Mouse (Mus musculus): ENCODE results near the gene Sema4d. TPM values are rescaled to one million over a fixed set of nuclear protein-coding genes. Genes with fewer than 3 reads are reported as not detected.

The Sema4d gene
- polyA plus RNA-seq, 1 experiment from 2014 or later = 18.6 TPM

- Histone ChIP-seq H3K4me1 (replicated peaks; ENCODE audit: control insufficient read depth, insufficient read depth, low read length) (peaks cover 21% of the 10 kb centered on the region), H3K27me3 (replicated peaks; ENCODE audit: control insufficient read depth, insufficient read depth, low read length) (no peaks in the 10 kb centered on the region), H3K36me3 (ENCODE audit: control insufficient read depth, insufficient read depth, low read length) (no peaks in the 10 kb centered on the region), H3K27ac (ENCODE audit: low read depth, low read length) (peak overlapping the region; percentile 70), H3K4me2 (no peak overlapping the region), H3K9ac (ENCODE audit: low read depth, low read length) (0 out of 2 replicates have a peak overlapping the region, but pooled peaks have one; percentile 38), H3K4me3 (ENCODE audit: low read depth, low read length) (no peak overlapping the region), H3K9me3 (ENCODE audit: control insufficient read depth, low read length) (no peaks in the 10 kb centered on the region)
- ATAC-seq (replicated peaks; ENCODE audit: low FRiP score) (no peak), DNase-seq (ENCODE audit: low spot score) (no peak)
- 66% methylated on average over 6 of the region's 6 CpGs for WGBS
These were observed 15.7 kb downstream of the Sema4d start for GRCm38 (mm10) chr13:51777738-51778274.

- Histone ChIP-seq H3K27ac (ENCODE audit: low read depth, low read length) (peak overlapping the region; percentile 70), H3K4me2 (peak overlapping the region; percentile 44), H3K27me3 (replicated peaks; ENCODE audit: control insufficient read depth, insufficient read depth, low read length) (no peaks in the 10 kb centered on the region), H3K9ac (ENCODE audit: low read depth, low read length) (0 out of 2 replicates have a peak overlapping the region, but pooled peaks have one; percentile 38), H3K9me3 (ENCODE audit: control insufficient read depth, low read length) (no peaks in the 10 kb centered on the region), H3K4me1 (replicated peaks; ENCODE audit: control insufficient read depth, insufficient read depth, low read length) (peaks cover 21% of the 10 kb centered on the region), H3K4me3 (ENCODE audit: low read depth, low read length) (no peak overlapping the region), H3K36me3 (ENCODE audit: control insufficient read depth, insufficient read depth, low read length) (no peaks in the 10 kb centered on the region)
- DNase-seq (ENCODE audit: low spot score) = no peak
- WGBS = 48% methylated on average over 11 of the region's 11 CpGs
- peak; percentile 95 for ATAC-seq (replicated peaks; ENCODE audit: low FRiP score)
These were observed 16.4 kb downstream of the Sema4d start for GRCm38 (mm10) chr13:51777048-51777737.

GRCm38 (mm10) chr13:51776160-51776737 is 17.3 kb downstream of the Sema4d start:
- ATAC-seq (replicated peaks; ENCODE audit: low FRiP score) = no peak
- no peak overlapping the region for H3K9ac ChIP-seq (ENCODE audit: low read depth, low read length)
- no peaks in the 10 kb centered on the region for H3K9me3 ChIP-seq (ENCODE audit: control insufficient read depth, low read length)
- H3K4me1 ChIP-seq (replicated peaks; ENCODE audit: control insufficient read depth, insufficient read depth, low read length) = peaks cover 21% of the 10 kb centered on the region
- no peak for DNase-seq (ENCODE audit: low spot score)
- H3K36me3 ChIP-seq (ENCODE audit: control insufficient read depth, insufficient read depth, low read length) = no peaks in the 10 kb centered on the region
- H3K27ac ChIP-seq (ENCODE audit: low read depth, low read length) = no peak overlapping the region
- H3K4me2 ChIP-seq = no peak overlapping the region
- 75% methylated on average over 6 of the region's 6 CpGs for WGBS
- no peak overlapping the region for H3K4me3 ChIP-seq (ENCODE audit: low read depth, low read length)
- H3K27me3 ChIP-seq (replicated peaks; ENCODE audit: control insufficient read depth, insufficient read depth, low read length) = no peaks in the 10 kb centered on the region

- Histone ChIP-seq H3K4me1 (replicated peaks; ENCODE audit: control insufficient read depth, insufficient read depth, low read length) (peaks cover 12% of the 10 kb centered on the region), H3K9ac (ENCODE audit: low read depth, low read length) (no peak overlapping the region), H3K9me3 (ENCODE audit: control insufficient read depth, low read length) (no peaks in the 10 kb centered on the region), H3K4me2 (no peak overlapping the region), H3K36me3 (ENCODE audit: control insufficient read depth, insufficient read depth, low read length) (no peaks in the 10 kb centered on the region), H3K27me3 (replicated peaks; ENCODE audit: control insufficient read depth, insufficient read depth, low read length) (no peaks in the 10 kb centered on the region), H3K27ac (ENCODE audit: low read depth, low read length) (no peak overlapping the region), H3K4me3 (ENCODE audit: low read depth, low read length) (no peak overlapping the region)
- 86% methylated on average over 10 of the region's 10 CpGs for WGBS
- DNase-seq (ENCODE audit: low spot score) = no peak
- no peak for ATAC-seq (replicated peaks; ENCODE audit: low FRiP score)
These were observed 21.7 kb downstream of the Sema4d start for GRCm38 (mm10) chr13:51771802-51772206.

GRCm38 (mm10) chr13:51770647-51771427 is 22.7 kb downstream of the Sema4d start:
- H3K4me1 ChIP-seq (replicated peaks; ENCODE audit: control insufficient read depth, insufficient read depth, low read length) = peaks cover 6% of the 10 kb centered on the region; the same call in 1 of the 2 replicates
- H3K4me2 ChIP-seq = no peak overlapping the region
- ATAC-seq (replicated peaks; ENCODE audit: low FRiP score) (no peak), DNase-seq (ENCODE audit: low spot score) (no peak)
- H3K4me3 ChIP-seq (ENCODE audit: low read depth, low read length) = no peak overlapping the region
- no peaks in the 10 kb centered on the region for H3K36me3 ChIP-seq (ENCODE audit: control insufficient read depth, insufficient read depth, low read length)
- H3K27ac ChIP-seq (ENCODE audit: low read depth, low read length) = no peak overlapping the region
- no peaks in the 10 kb centered on the region for H3K27me3 ChIP-seq (replicated peaks; ENCODE audit: control insufficient read depth, insufficient read depth, low read length)
- no peaks in the 10 kb centered on the region for H3K9me3 ChIP-seq (ENCODE audit: control insufficient read depth, low read length)
- 91% methylated on average over 14 of the region's 14 CpGs for WGBS
- H3K9ac ChIP-seq (ENCODE audit: low read depth, low read length) = no peak overlapping the region

- DNase-seq (ENCODE audit: low spot score) (no peak), ATAC-seq (replicated peaks; ENCODE audit: low FRiP score) (no peak)
- Histone ChIP-seq H3K9ac (ENCODE audit: low read depth, low read length) (no peak overlapping the region), H3K27ac (ENCODE audit: low read depth, low read length) (no peak overlapping the region; the same call in 1 of the 2 replicates), H3K36me3 (ENCODE audit: control insufficient read depth, insufficient read depth, low read length) (no peaks in the 10 kb centered on the region), H3K4me2 (no peak overlapping the region), H3K27me3 (replicated peaks; ENCODE audit: control insufficient read depth, insufficient read depth, low read length) (no peaks in the 10 kb centered on the region), H3K4me3 (ENCODE audit: low read depth, low read length) (no peak overlapping the region), H3K4me1 (replicated peaks; ENCODE audit: control insufficient read depth, insufficient read depth, low read length) (peaks cover 12% of the 10 kb centered on the region), H3K9me3 (ENCODE audit: control insufficient read depth, low read length) (no peaks in the 10 kb centered on the region)
- 59% methylated on average over 14 of the region's 14 CpGs for WGBS
These were observed 25.4 kb downstream of the Sema4d start for GRCm38 (mm10) chr13:51767991-51768761.

- H3K27ac ChIP-seq (ENCODE audit: low read depth, low read length) = no peak overlapping the region
- H3K36me3 ChIP-seq (ENCODE audit: control insufficient read depth, insufficient read depth, low read length) = no peaks in the 10 kb centered on the region
- H3K9me3 ChIP-seq (ENCODE audit: control insufficient read depth, low read length) = no peaks in the 10 kb centered on the region
- DNase-seq (ENCODE audit: low spot score) (no peak), ATAC-seq (replicated peaks; ENCODE audit: low FRiP score) (no peak)
- no peak overlapping the region for H3K4me2 ChIP-seq
- H3K4me1 ChIP-seq (replicated peaks; ENCODE audit: control insufficient read depth, insufficient read depth, low read length) = peaks cover 15% of the 10 kb centered on the region
- H3K9ac ChIP-seq (ENCODE audit: low read depth, low read length) = no peak overlapping the region
- 52% methylated on average over 8 of the region's 8 CpGs for WGBS
- H3K4me3 ChIP-seq (ENCODE audit: low read depth, low read length) = no peak overlapping the region
- H3K27me3 ChIP-seq (replicated peaks; ENCODE audit: control insufficient read depth, insufficient read depth, low read length) = no peaks in the 10 kb centered on the region
These were observed 26.0 kb downstream of the Sema4d start for GRCm38 (mm10) chr13:51767513-51767912.

- no peak overlapping the region for H3K4me2 ChIP-seq
These were observed 26.8 kb downstream of the Sema4d start for GRCm38 (mm10) chr13:51766756-51767155.

More at GRCm38 (mm10) chr13:51766756-51767155, 26.8 kb downstream of the Sema4d start:
- DNase-seq (ENCODE audit: low spot score) = no peak
- H3K9ac ChIP-seq (ENCODE audit: low read depth, low read length) = no peak overlapping the region
- no peaks in the 10 kb centered on the region for H3K27me3 ChIP-seq (replicated peaks; ENCODE audit: control insufficient read depth, insufficient read depth, low read length)
- WGBS = 79% methylated on average over 4 of the region's 4 CpGs
- H3K36me3 ChIP-seq (ENCODE audit: control insufficient read depth, insufficient read depth, low read length) = no peaks in the 10 kb centered on the region
- no peak overlapping the region for H3K4me3 ChIP-seq (ENCODE audit: low read depth, low read length)
- H3K27ac ChIP-seq (ENCODE audit: low read depth, low read length) = no peak overlapping the region
- no peak for ATAC-seq (replicated peaks; ENCODE audit: low FRiP score)
- no peaks in the 10 kb centered on the region for H3K9me3 ChIP-seq (ENCODE audit: control insufficient read depth, low read length)
- H3K4me1 ChIP-seq (replicated peaks; ENCODE audit: control insufficient read depth, insufficient read depth, low read length) = peaks cover 16% of the 10 kb centered on the region

Data from liver, embryonic 11.5 days (tissue).